Mouse (Mus musculus): ENCODE measurements around the gene Vmn1r14. TPM values are rescaled to one million over a fixed set of nuclear protein-coding genes. Genes with fewer than 3 reads are reported as not detected.
"Not testable (repeated sequence)": the region's sequence is repeated elsewhere in the genome, so short reads cannot be mapped to it uniquely, and the experiment has no call there.

The Vmn1r14 gene
- total RNA-seq (2017): not detected in 3 replicates

DNA sequence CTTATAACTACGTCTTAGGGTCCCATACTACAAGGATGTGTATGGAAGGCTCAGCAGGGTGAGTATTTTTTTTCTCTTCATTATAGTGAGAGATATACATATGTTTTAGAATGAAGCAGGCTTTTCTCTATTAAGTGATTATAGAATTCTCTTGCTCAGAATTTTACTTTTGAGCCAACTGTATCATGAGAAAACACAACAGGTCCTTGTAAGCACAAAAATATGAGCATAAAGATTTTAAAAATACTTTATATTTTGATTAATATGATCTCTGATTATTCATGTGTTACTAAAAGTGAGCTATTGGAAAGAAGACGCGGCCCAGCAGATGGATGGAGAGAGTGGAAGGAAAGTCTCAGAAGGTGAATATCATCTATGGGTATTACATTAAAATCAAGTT is at the start of gene Vmn1r14:
TSS of gene Vmn1r14 (plus strand) at position 301 of the 400 bp plus-strand sequence.
- no peak for ATAC-seq (replicated peaks; ENCODE audit: insufficient number of reproducible peaks, low FRiP score, low TSS enrichment, poor library complexity, severe bottlenecking)

DNA sequence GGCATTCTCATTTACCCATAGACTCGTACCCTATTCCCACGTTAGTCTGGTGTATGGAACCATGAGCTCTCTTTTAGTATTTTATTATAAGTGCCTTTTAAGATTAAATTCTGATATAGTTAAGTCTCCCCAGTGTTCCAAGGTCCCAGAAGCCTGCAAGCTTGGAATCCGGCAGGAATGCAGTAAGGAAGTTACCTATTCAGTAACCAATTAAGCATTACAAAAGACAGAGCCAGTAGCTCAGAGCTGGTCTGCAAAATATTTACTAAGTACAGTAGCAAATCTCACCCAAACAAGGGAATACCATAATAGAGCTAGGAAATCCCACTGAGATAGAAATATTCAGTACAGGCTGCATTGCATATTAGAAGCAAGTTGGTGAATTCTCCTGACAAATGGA is 41.5 kb upstream of the Vmn1r14 start:
- not testable (repeated sequence) for ATAC-seq (replicated peaks; ENCODE audit: insufficient number of reproducible peaks, low FRiP score, low TSS enrichment, poor library complexity, severe bottlenecking)

DNA sequence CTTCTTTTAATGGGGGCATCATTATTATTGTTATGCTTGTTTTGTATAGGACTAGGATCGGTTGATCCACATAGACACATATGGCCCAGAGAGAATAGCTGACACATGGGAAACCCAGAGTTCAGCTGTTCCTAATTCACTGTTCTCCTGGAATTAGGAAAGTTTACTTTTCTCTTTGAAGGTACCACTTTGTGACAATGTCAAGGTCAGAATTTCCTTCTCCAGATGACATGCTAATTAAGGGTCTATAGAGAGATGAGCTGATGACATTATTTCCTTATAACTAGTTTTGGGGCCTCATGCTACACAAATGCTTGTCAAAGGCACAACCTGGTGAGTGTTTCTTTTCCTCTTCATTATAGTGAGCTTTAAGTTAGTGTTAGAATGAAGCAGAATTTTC is 28.5 kb upstream of the Vmn1r14 start, which contains the start of gene Vmn1r13:
TSS of gene Vmn1r13 (plus strand) at position 301 of the 400 bp plus-strand sequence.
- not testable (repeated sequence) for ATAC-seq (replicated peaks; ENCODE audit: insufficient number of reproducible peaks, low FRiP score, low TSS enrichment, poor library complexity, severe bottlenecking)

DNA sequence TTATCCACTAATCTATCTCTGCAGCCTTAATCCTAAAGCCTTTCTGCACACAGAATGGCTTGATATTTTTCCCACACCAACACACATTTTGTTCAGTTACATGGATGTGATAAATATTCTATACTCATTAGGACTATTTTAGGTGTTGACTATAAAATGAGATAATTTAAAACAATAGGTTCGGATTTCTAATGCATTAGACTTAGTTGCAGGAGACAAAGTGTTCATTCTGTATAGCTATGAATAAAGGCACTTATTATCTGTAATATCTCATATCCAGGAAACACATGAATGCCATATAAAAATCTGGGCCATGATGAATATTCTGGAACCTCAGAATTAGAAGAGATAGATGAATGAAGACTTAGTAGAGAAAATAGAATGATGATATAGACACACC is 26.2 kb downstream of the Vmn1r14 start, which contains the start of gene Vmn1r15:
TSS of gene Vmn1r15 (plus strand) at position 301 of the 400 bp plus-strand sequence.
- ATAC-seq (replicated peaks; ENCODE audit: insufficient number of reproducible peaks, low FRiP score, low TSS enrichment, poor library complexity, severe bottlenecking): no peak

DNA sequence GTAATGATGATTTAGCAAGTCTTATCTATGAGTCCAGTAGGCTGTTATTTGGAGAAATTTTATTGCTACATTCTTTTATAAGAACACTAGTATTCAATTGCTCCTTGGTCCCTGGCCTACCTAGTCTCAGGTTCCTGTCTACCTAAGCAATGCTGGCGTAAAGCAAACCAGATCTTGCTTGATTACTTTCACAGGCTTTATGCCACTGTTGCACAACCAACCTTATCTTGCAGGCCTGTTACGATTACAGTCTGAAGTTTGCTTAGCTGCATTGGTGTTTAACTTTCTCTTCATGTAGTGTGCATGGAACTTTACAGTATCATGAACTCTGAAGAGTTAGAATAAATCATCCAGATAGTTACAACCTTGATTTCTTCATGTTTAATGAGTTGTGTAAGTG is 29.5 kb downstream of the Vmn1r14 start:
- ATAC-seq (replicated peaks; ENCODE audit: insufficient number of reproducible peaks, low FRiP score, low TSS enrichment, poor library complexity, severe bottlenecking): no peak

DNA sequence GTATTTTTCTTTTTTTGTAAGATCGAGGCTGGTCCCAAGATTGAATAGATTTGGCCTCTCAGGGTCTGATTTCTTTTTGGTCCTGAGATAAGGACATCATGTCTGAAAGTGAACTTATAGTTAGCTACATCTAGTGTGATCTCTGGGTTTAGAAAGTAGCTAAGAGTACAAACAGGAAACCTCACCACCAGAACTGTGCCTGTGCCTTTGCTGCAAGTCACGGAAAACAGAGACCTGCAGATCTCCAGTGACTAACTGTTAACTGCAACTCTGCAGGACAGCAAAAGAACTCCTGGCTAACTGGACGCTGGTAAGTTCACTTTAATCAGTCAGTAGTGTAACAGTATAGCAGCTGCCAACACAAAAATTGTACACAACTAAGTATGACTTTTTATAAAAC is 40.4 kb downstream of the Vmn1r14 start:
- ATAC-seq (replicated peaks; ENCODE audit: insufficient number of reproducible peaks, low FRiP score, low TSS enrichment, poor library complexity, severe bottlenecking): no peak

DNA sequence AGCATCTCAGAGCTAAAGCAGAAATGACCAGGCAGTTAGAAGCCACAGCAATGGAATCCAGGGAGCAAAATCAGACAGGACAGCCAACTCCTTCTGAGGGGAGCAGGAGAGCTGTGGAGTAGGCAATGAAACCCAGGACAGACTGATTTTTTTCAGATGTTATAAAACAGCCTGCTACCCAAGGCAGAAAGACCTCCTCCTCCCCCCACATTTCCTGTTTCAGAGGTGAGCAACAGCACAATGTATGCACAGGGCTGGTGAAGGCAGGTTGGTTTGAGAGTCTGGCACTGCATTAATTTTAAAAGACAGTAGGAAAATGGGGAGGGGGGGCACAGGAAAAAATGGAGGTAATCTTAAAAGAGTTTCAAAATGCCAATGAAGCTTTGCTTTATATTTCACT is 41.0 kb downstream of the Vmn1r14 start:
- no peak for ATAC-seq (replicated peaks; ENCODE audit: insufficient number of reproducible peaks, low FRiP score, low TSS enrichment, poor library complexity, severe bottlenecking)

DNA sequence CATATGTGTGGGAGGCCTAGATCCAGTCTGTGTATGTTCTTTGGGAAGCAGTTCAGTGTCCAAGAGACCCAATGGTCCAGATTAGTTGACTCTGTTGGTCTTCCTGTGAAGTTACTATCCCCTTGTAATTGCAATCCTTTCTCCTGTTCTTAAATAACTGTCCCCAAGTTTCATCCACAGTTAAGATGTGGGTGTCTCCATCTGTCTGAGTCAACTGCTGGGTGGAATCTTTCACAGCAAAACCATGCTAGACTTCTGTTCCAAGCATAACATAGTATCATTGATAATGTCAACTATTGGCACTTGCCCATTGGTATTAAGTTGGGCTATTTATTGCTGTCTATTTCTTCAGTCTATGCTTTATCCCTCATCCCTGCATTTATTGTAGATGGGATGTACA is 47.5 kb downstream of the Vmn1r14 start:
- ATAC-seq (replicated peaks; ENCODE audit: insufficient number of reproducible peaks, low FRiP score, low TSS enrichment, poor library complexity, severe bottlenecking): no peak

Other genes starting within 250 kb of the Vmn1r14 start
- not detected in 3 replicates for gene Vmn1r6, start 234.4 kb upstream of the Vmn1r14 start, total RNA-seq (2017)
- 0.58 TPM in 1 of 3 replicates, not detected in the others for gene Vmn1r7, start 206.4 kb upstream of the Vmn1r14 start, total RNA-seq (2017)
- not detected in 3 replicates for gene Vmn1r8, start 199.4 kb upstream of the Vmn1r14 start, total RNA-seq (2017)
- not detected in 3 replicates for gene Vmn1r9, start 164.9 kb upstream of the Vmn1r14 start, total RNA-seq (2017)
- not detected in 3 replicates for gene Vmn1r10, start 122.2 kb upstream of the Vmn1r14 start, total RNA-seq (2017)
- not detected in 3 replicates for gene Vmn1r11, start 98.2 kb upstream of the Vmn1r14 start, total RNA-seq (2017)
- not detected in 3 replicates for gene Vmn1r12, start 74.8 kb upstream of the Vmn1r14 start, total RNA-seq (2017)
- 0.10 TPM in 1 of 3 replicates, not detected in the others for gene Vmn1r13, start 28.4 kb upstream of the Vmn1r14 start, total RNA-seq (2017)
- gene Vmn1r15, start 26.3 kb downstream of the Vmn1r14 start, total RNA-seq (2017): not detected in 3 replicates
- not detected in 3 replicates for gene Vmn1r16, start 97.8 kb downstream of the Vmn1r14 start, total RNA-seq (2017)
- not detected in 3 replicates for gene Vmn1r17, start 132.0 kb downstream of the Vmn1r14 start, total RNA-seq (2017)
- gene Vmn1r18, start 164.1 kb downstream of the Vmn1r14 start, total RNA-seq (2017): not detected in 3 replicates
- not detected in 3 replicates for gene Vmn1r19, start 172.1 kb downstream of the Vmn1r14 start, total RNA-seq (2017)
- gene Vmn1r20, start 197.2 kb downstream of the Vmn1r14 start, total RNA-seq (2017): not detected in 3 replicates